Mouse (Mus musculus) MEL (cell line): ENCODE measurements around the gene Slc16a11. TPM values are rescaled to one million over a fixed set of nuclear protein-coding genes. Genes with fewer than 3 reads are reported as not detected.

ENCODE experiments used
- DNase-seq: peaks from one replicate; pipeline ENCODE4 v3.0.0; 2011; ENCODE audit warnings: low read depth, low spot score
- H3K27ac ChIP-seq: 2 replicates; pipeline ENCODE4 v1.5.1; 2012; ENCODE audit warnings: low read depth, mild to moderate bottlenecking, control low read depth, low read length, moderate library complexity; ENCODE audit not compliant: control insufficient read depth
- H3K27me3 ChIP-seq, 2 experiments: fragments of 150-350 bp in 1 of 2; sonication (generic) in 1 of 2; 2 replicates each; pipeline ENCODE4 v1.6.1; 2012; ENCODE audit warnings: low read length in 2 of 2, mild to moderate bottlenecking in 2 of 2, improper control_type of control experiment in 1 of 2, moderate library complexity in 1 of 2; ENCODE audit not compliant: insufficient read depth in 2 of 2, control insufficient read depth in 1 of 2
- H3K36me3 ChIP-seq, 2 experiments: 2 replicates each; pipeline ENCODE4 v1.6.1; 2012 to 2014; ENCODE audit warnings: low read length in 2 of 2, improper control_type of control experiment in 1 of 2, inconsistent platforms in 1 of 2, mild to moderate bottlenecking in 1 of 2; ENCODE audit not compliant: insufficient read depth in 2 of 2, control insufficient read depth in 1 of 2
- H3K4me1 ChIP-seq, 2 experiments: fragments of 150-350 bp in 1 of 2; sonication (generic) in 1 of 2; 2 replicates each; pipeline ENCODE4 v1.6.1; 2012; ENCODE audit warnings: low read length in 2 of 2, improper control_type of control experiment in 1 of 2, mild to moderate bottlenecking in 1 of 2; ENCODE audit not compliant: insufficient read depth in 2 of 2, control insufficient read depth in 1 of 2
- H3K4me3 ChIP-seq, 2 experiments: fragments of 150-350 bp in 1 of 2; sonication (generic) in 1 of 2; 2 replicates each; pipeline ENCODE4 v1.5.1; 2012; ENCODE audit warnings: low read depth in 2 of 2, low read length in 2 of 2, mild to moderate bottlenecking in 2 of 2, moderate library complexity in 2 of 2, control low read depth in 1 of 2, improper control_type of control experiment in 1 of 2; ENCODE audit not compliant: control insufficient read depth in 1 of 2, insufficient read depth in 1 of 2
- H3K79me2 ChIP-seq: 2 replicates; pipeline ENCODE4 v1.6.1; 2012; ENCODE audit warnings: mild to moderate bottlenecking, low read length, moderate library complexity; ENCODE audit not compliant: control insufficient read depth, poor library complexity, insufficient read depth
- H3K9ac ChIP-seq: 2 replicates; pipeline ENCODE4 v1.6.1; 2012; ENCODE audit warnings: low read depth, mild to moderate bottlenecking, control low read depth, low read length, moderate library complexity; ENCODE audit not compliant: control insufficient read depth, poor library complexity, severe bottlenecking
- H3K9me3 ChIP-seq: fragments of 150-350 bp; sonication (generic); replicated peaks from 2 replicates; pipeline ENCODE4 v1.6.1; 2012; ENCODE audit warnings: mild to moderate bottlenecking, low read length, improper control_type of control experiment, moderate library complexity; ENCODE audit not compliant: insufficient read depth
- CHD2 ChIP-seq: IDR thresholded peaks from 2 replicates; pipeline ENCODE4 v1.6.1; 2011; ENCODE audit warnings: low read length, improper control_type of control experiment
- E2F4 ChIP-seq: IDR thresholded peaks from 2 replicates; pipeline ENCODE4 v1.6.1; 2011; ENCODE audit warnings: low read depth, low read length, improper control_type of control experiment, borderline replicate concordance
- GATA1 ChIP-seq: IDR thresholded peaks from 2 replicates; pipeline ENCODE4 v1.6.1; 2011; ENCODE audit warnings: low read depth, low read length, improper control_type of control experiment
- MAX ChIP-seq: IDR thresholded peaks from 2 replicates; pipeline ENCODE4 v1.6.1; 2011; ENCODE audit warnings: low read length, improper control_type of control experiment
- MAZ ChIP-seq: IDR thresholded peaks from 2 replicates; pipeline ENCODE4 v1.6.1; 2012; ENCODE audit warnings: low read depth, mild to moderate bottlenecking, inconsistent platforms, low read length, improper control_type of control experiment
- MEF2A ChIP-seq: IDR thresholded peaks from 2 replicates; pipeline ENCODE4 v1.6.1; 2014; ENCODE audit warnings: low read depth, mild to moderate bottlenecking, inconsistent platforms, low read length, improper control_type of control experiment; ENCODE audit not compliant: poor library complexity, insufficient replicate concordance, severe bottlenecking; ENCODE audit errors: extremely low read depth
- MYC ChIP-seq: IDR thresholded peaks from 2 replicates; pipeline ENCODE4 v1.6.1; 2011; ENCODE audit warnings: low read depth, mild to moderate bottlenecking, low read length, improper control_type of control experiment, moderate library complexity
- NELFE ChIP-seq: IDR thresholded peaks from 2 replicates; pipeline ENCODE4 v1.6.1; 2011; ENCODE audit warnings: low read depth, low read length, improper control_type of control experiment
- NRF1 ChIP-seq: IDR thresholded peaks from 2 replicates; pipeline ENCODE4 v1.6.1; 2014; ENCODE audit warnings: low read depth, mild to moderate bottlenecking, inconsistent platforms, low read length, improper control_type of control experiment, moderate library complexity; ENCODE audit not compliant: poor library complexity, insufficient read depth, severe bottlenecking
- POLR2A ChIP-seq, 2 experiments: IDR thresholded peaks; 2 replicates each; pipeline ENCODE4 v1.6.1; 2011 to 2012; ENCODE audit warnings: low read length in 2 of 2, mild to moderate bottlenecking in 2 of 2, control low read depth in 1 of 2, improper control_type of control experiment in 1 of 2, low read depth in 1 of 2, moderate library complexity in 1 of 2; ENCODE audit not compliant: control insufficient read depth in 1 of 2, insufficient read depth in 1 of 2, poor library complexity in 1 of 2
- POLR2AphosphoS2 ChIP-seq: IDR thresholded peaks from 2 replicates; pipeline ENCODE4 v1.6.1; 2011; ENCODE audit warnings: low read length, improper control_type of control experiment
- RCOR1 ChIP-seq: IDR thresholded peaks from 2 replicates; pipeline ENCODE4 v1.6.1; 2012; ENCODE audit warnings: low read depth, mild to moderate bottlenecking, inconsistent platforms, low read length, improper control_type of control experiment
- SMC3 ChIP-seq: IDR thresholded peaks from 2 replicates; pipeline ENCODE4 v1.6.1; 2011; ENCODE audit warnings: low read depth, low read length, improper control_type of control experiment
- TAL1 ChIP-seq: IDR thresholded peaks from 2 replicates; pipeline ENCODE4 v1.6.1; 2012; ENCODE audit warnings: mild to moderate bottlenecking, inconsistent platforms, low read length, moderate library complexity, mixed read lengths
- UBTF ChIP-seq: IDR thresholded peaks from 2 replicates; pipeline ENCODE4 v1.6.1; 2012; ENCODE audit warnings: low read depth, mild to moderate bottlenecking, inconsistent platforms, low read length, improper control_type of control experiment, moderate library complexity, borderline replicate concordance; ENCODE audit not compliant: insufficient read depth
- ZC3H11A ChIP-seq: IDR thresholded peaks from 2 replicates; pipeline ENCODE4 v1.6.1; 2012; ENCODE audit warnings: low read depth, mild to moderate bottlenecking, inconsistent platforms, low read length, improper control_type of control experiment
- ZMIZ1 ChIP-seq: IDR thresholded peaks from 2 replicates; pipeline ENCODE4 v1.6.1; 2012; ENCODE audit warnings: low read depth, mild to moderate bottlenecking, inconsistent platforms, low read length, improper control_type of control experiment, moderate library complexity
- ZNF384 ChIP-seq: IDR thresholded peaks from 2 replicates; pipeline ENCODE4 v1.6.1; 2012; ENCODE audit warnings: low read depth, mild to moderate bottlenecking, inconsistent platforms, low read length, improper control_type of control experiment
- polyA plus RNA-seq, 2 experiments: library from polyadenylated mRNA; stranded (reverse) in 1 of 2; unstranded in 1 of 2; fragments of >175 nt in 1 of 2; fragments of >200 nt in 1 of 2; gene quantifications; 2 replicates each; pipeline versions ENCODE4 v1.2.1 to v1.2.4; 2012; ENCODE audit warnings: low replicate concordance in 2 of 2, low read depth in 1 of 2; ENCODE audit not compliant: insufficient read length in 2 of 2, insufficient read depth in 1 of 2, missing spikeins in 1 of 2
- total RNA-seq: library from RNA; depleted of rRNA; stranded (reverse); fragments of 300-350 nt; gene quantifications from 2 replicates; pipeline ENCODE4 v1.2.3, GENCODE M21; 2012

Gene Slc16a11
- total and polyA plus RNA-seq, 3 experiments: 0.31 to 1.2 TPM; not detected in 1

GRCm38 (mm10) chr11:70213736-70214135 is 1.2 kb downstream of the Slc16a11 start:
- Histone ChIP-seq H3K27me3 (no peaks in the 10 kb centered on the region), H3K4me3 (no peak overlapping the region)

GRCm38 (mm10) chr11:70214191-70214855 is 1.8 kb downstream of the Slc16a11 start:
- no peak overlapping the region for H3K9ac ChIP-seq

More at GRCm38 (mm10) chr11:70213736-70214135, 1.2 kb downstream of the Slc16a11 start:
- 0 out of 2 replicates have a peak, but pooled peaks have one; percentile 16 for TF ChIP-seq POLR2AphosphoS2
- TF ChIP-seq MAZ: no peak
- H3K9ac ChIP-seq: no peak overlapping the region
- H3K36me3 ChIP-seq: no peaks in the 10 kb centered on the region
- no peaks in the 10 kb centered on the region for H3K79me2 ChIP-seq
- no peaks in the 10 kb centered on the region for H3K9me3 ChIP-seq
- no peak overlapping the region for H3K27ac ChIP-seq
- no peak for DNase-seq
- H3K4me1 ChIP-seq: peaks cover 0 to 5% of the 10 kb centered on the region in 2 experiments; a peak in 1 of 4 replicates

GRCm38 (mm10) chr11:70214856-70215209 is 2.3 kb downstream of the Slc16a11 start:
- no peak for DNase-seq
- Histone ChIP-seq H3K4me3 (no peak overlapping the region), H3K4me1 (peaks cover 0 to 5% of the 10 kb centered on the region in 2 experiments; a peak in 2 of 4 replicates), H3K9ac (no peak overlapping the region), H3K79me2 (no peaks in the 10 kb centered on the region), H3K36me3 (peaks cover 0 to 3% of the 10 kb centered on the region in 2 experiments; a peak in 2 of 4 replicates), H3K27ac (no peak overlapping the region), H3K27me3 (no peaks in the 10 kb centered on the region), H3K9me3 (no peaks in the 10 kb centered on the region)
- TF ChIP-seq ZNF384 (no peak), UBTF (no peak), MAX (no peak), CHD2 (no peak), SMC3 (no peak)

More at GRCm38 (mm10) chr11:70214191-70214855, 1.8 kb downstream of the Slc16a11 start:
- no peaks in the 10 kb centered on the region; a peak in 1 of 4 replicates for H3K36me3 ChIP-seq
- H3K4me3 ChIP-seq: no peak overlapping the region
- no peaks in the 10 kb centered on the region for H3K27me3 ChIP-seq
- TF ChIP-seq NELFE (no peak), MAX (no peak), MYC (no peak), NRF1 (no peak), UBTF (no peak), ZC3H11A (no peak), ZMIZ1 (no peak), ZNF384 (no peak), TAL1 (no peak), RCOR1 (no peak), GATA1 (no peak), POLR2AphosphoS2 (no peak), MEF2A (no peak), POLR2A (IDR thresholded peaks at IDR 0.05; ENCODE audit: control insufficient read depth in 1 of 2, insufficient read depth in 1 of 2, low read depth in 1 of 2, low read length in 2 of 2, poor library complexity in 1 of 2) (no peak), E2F4 (no peak)
- no peak for DNase-seq
- no peaks in the 10 kb centered on the region for H3K9me3 ChIP-seq
- no peaks in the 10 kb centered on the region for H3K79me2 ChIP-seq
- no peak overlapping the region for H3K27ac ChIP-seq
- H3K4me1 ChIP-seq: peaks cover 0 to 5% of the 10 kb centered on the region in 2 experiments; a peak in 1 of 4 replicates
